Mouse (Mus musculus): ENCODE data around the gene Shb. TPM values are rescaled to one million over a fixed set of nuclear protein-coding genes. Genes with fewer than 3 reads are reported as not detected.

Gene Shb
- polyA plus RNA-seq, 1 experiment from 2014 or later, result 7.5 TPM

DNA sequence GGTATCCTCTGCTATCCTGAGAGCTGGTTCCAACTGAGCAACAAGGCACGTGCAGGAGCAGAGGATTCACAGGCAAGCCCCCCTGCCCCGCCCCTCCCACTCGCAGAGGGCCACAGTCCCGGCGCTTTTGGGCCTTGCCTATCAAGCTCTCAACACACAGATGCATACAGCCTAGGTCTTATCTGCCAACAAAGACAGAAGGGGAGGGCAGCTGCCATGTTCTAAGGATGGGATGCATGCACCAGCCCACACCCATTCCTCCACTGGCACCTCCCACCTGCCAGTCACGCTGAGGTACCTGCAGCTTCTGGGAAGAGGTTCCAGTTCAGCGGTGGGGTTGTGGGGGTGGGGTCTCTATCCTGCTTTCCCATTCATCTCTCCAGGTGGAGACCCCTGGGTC, 39.2 kb downstream of the Shb start:
- WGBS, result 8% methylated on average over 7 of the region's 7 CpGs
- H3K4me2 ChIP-seq (ENCODE audit: low read depth), result no peak overlapping the region
- no peak overlapping the region for H3K4me3 ChIP-seq (ENCODE audit: low read depth, low read length)
- H3K9ac ChIP-seq (ENCODE audit: low read length), result no peak overlapping the region
- H3K4me1 ChIP-seq (ENCODE audit: control insufficient read depth, insufficient read depth, low read length), result peaks cover 72% of the 10 kb centered on the region
- DNase-seq (ENCODE audit: low spot score), result no peak
- H3K36me3 ChIP-seq (ENCODE audit: control insufficient read depth, insufficient read depth, low read length), result no peaks in the 10 kb centered on the region
- no peaks in the 10 kb centered on the region for H3K27me3 ChIP-seq (ENCODE audit: control insufficient read depth, insufficient read depth, low read length)
- ATAC-seq (ENCODE audit: insufficient read depth, low FRiP score, low TSS enrichment), result no peak
- no peaks in the 10 kb centered on the region for H3K9me3 ChIP-seq (ENCODE audit: control insufficient read depth, low read length)
- no peak overlapping the region for H3K27ac ChIP-seq (ENCODE audit: low read depth, low read length)

DNA sequence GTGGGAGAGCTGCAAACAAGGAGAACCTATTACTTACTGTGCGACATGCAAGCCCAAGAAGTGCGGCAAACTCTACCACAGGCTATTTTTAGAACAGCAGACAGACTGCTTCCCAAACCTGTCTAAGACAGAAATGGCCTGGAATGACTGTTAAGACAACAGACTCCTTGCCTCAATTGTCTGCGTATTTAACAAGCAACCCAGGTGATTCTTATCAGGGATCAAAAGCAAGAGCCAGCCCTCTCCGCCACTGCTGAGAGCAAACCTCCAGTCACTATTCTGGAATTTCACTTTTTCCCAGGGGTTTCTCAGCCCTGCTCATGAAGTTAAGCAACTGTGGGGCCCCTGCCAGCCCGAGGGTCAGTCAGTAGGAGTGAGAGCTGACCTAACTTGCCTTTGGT, 39.6 kb downstream of the Shb start:
- Histone ChIP-seq H3K27me3 (ENCODE audit: control insufficient read depth, insufficient read depth, low read length) (no peaks in the 10 kb centered on the region), H3K9me3 (ENCODE audit: control insufficient read depth, low read length) (no peaks in the 10 kb centered on the region), H3K36me3 (ENCODE audit: control insufficient read depth, insufficient read depth, low read length) (no peaks in the 10 kb centered on the region), H3K4me1 (ENCODE audit: control insufficient read depth, insufficient read depth, low read length) (peaks cover 71% of the 10 kb centered on the region), H3K4me2 (ENCODE audit: low read depth) (no peak overlapping the region), H3K27ac (ENCODE audit: low read depth, low read length) (no peak overlapping the region), H3K4me3 (ENCODE audit: low read depth, low read length) (no peak overlapping the region), H3K9ac (ENCODE audit: low read length) (no peak overlapping the region)
- ATAC-seq (ENCODE audit: insufficient read depth, low FRiP score, low TSS enrichment), result no peak
- 45% methylated on average over 5 of the region's 5 CpGs for WGBS
- no peak for DNase-seq (ENCODE audit: low spot score)

DNA sequence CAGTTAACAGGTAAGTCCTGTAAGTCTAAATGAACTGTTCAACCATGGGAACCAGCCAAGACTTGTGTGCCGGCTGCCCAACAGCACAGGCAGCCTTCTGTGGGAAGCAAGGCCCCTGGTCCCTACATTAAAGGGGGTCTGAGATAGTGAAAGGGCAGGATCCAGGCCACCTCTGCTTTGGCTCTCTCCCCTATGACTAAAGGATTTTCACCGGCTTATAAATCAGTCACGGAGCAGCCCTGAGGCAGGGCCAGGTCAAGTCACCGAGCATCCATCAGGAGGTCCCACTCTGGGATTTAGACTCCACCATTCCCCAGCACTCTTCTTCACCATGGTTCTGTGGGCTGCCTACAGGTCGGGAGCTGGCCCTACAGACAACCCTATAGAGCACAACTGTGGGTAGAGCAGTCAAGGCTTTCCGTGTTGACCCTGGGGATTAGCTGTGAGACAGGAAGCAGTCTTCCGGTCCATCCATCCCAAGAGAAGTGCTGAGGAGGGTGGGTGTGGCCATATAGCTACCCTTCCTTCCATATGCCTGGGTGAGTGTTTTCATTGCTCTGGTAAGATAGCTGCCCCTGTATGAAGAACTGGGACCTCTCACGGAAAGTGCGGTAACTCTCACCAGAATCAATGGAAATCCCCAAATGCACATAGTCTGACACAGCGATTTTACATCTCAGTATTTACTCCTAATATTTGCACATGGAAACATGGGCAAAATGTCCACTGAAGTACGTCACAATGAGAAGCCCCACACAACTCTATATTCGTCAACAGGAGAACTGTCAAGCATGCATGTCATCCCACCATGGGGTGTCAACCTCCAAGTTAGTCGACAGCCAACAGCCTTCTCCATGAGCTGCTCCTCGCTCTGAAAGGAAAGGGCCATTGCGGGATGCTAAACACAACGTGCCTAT, 40.3 kb downstream of the Shb start:
- no peaks in the 10 kb centered on the region for H3K27me3 ChIP-seq (ENCODE audit: control insufficient read depth, insufficient read depth, low read length)
- H3K4me2 ChIP-seq (ENCODE audit: low read depth), result no peak overlapping the region
- H3K9me3 ChIP-seq (ENCODE audit: control insufficient read depth, low read length), result no peaks in the 10 kb centered on the region
- no peak for ATAC-seq (ENCODE audit: insufficient read depth, low FRiP score, low TSS enrichment)
- no peak for DNase-seq (ENCODE audit: low spot score)
- 41% methylated on average over 16 of the region's 16 CpGs for WGBS
- no peaks in the 10 kb centered on the region for H3K36me3 ChIP-seq (ENCODE audit: control insufficient read depth, insufficient read depth, low read length)
- no peak overlapping the region for H3K9ac ChIP-seq (ENCODE audit: low read length)
- no peak overlapping the region for H3K27ac ChIP-seq (ENCODE audit: low read depth, low read length)
- no peak overlapping the region for H3K4me3 ChIP-seq (ENCODE audit: low read depth, low read length)
- H3K4me1 ChIP-seq (ENCODE audit: control insufficient read depth, insufficient read depth, low read length), result peaks cover 65% of the 10 kb centered on the region

DNA sequence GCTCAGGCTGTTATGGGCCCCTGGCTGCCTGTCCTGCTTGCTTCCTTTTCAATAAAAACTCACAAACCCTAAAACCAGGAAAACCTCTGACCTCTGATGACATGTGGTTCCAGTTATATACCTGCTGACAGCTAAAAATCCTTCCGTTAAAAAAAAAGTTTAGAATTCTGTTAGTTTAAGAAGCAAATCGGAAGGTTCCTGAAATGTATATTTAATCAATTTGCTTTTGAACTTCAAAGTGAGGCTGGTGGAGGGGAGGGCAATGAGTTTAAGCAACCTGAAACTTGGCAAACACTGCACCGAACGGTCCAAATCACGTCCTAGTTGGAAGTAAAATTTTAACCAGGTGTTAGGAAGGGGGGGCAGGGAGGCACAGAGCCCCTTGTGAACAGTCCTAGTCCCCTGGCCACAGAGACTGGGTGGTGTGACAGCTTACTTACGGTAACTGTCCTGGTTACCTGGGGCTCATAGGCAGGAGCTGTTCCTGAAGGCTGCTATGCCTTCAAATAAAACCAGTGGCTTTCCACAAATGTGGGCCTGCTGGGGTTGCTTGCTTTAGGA, 41.1 kb downstream of the Shb start:
- ATAC-seq (ENCODE audit: insufficient read depth, low FRiP score, low TSS enrichment) (no peak), DNase-seq (ENCODE audit: low spot score) (no peak)
- H3K4me2 ChIP-seq (ENCODE audit: low read depth), result no peak overlapping the region
- no peaks in the 10 kb centered on the region for H3K36me3 ChIP-seq (ENCODE audit: control insufficient read depth, insufficient read depth, low read length)
- H3K9me3 ChIP-seq (ENCODE audit: control insufficient read depth, low read length), result no peaks in the 10 kb centered on the region
- H3K9ac ChIP-seq (ENCODE audit: low read length), result no peak overlapping the region
- no peak overlapping the region for H3K27ac ChIP-seq (ENCODE audit: low read depth, low read length)
- H3K4me3 ChIP-seq (ENCODE audit: low read depth, low read length), result no peak overlapping the region
- 24% methylated on average over 6 of the region's 6 CpGs for WGBS
- H3K4me1 ChIP-seq (ENCODE audit: control insufficient read depth, insufficient read depth, low read length), result peaks cover 65% of the 10 kb centered on the region
- no peaks in the 10 kb centered on the region for H3K27me3 ChIP-seq (ENCODE audit: control insufficient read depth, insufficient read depth, low read length)

GRCm38 (mm10) chr4:45490036-45490752, 42.1 kb downstream of the Shb start:
- H3K27me3 ChIP-seq (ENCODE audit: control insufficient read depth, insufficient read depth, low read length), result no peaks in the 10 kb centered on the region
- H3K4me2 ChIP-seq (ENCODE audit: low read depth), result no peak overlapping the region
- 8% methylated on average over 8 of the region's 8 CpGs for WGBS

GRCm38 (mm10) chr4:45489141-45490035, 42.9 kb downstream of the Shb start:
- ATAC-seq (ENCODE audit: insufficient read depth, low FRiP score, low TSS enrichment), result peak; percentile 17; the same call in 1 of the 2 replicates
- no peaks in the 10 kb centered on the region for H3K9me3 ChIP-seq (ENCODE audit: control insufficient read depth, low read length)
- peak overlapping the region; percentile 53; the same call in 1 of the 2 replicates for H3K27ac ChIP-seq (ENCODE audit: low read depth, low read length)
- H3K27me3 ChIP-seq (ENCODE audit: control insufficient read depth, insufficient read depth, low read length), result no peaks in the 10 kb centered on the region
- H3K9ac ChIP-seq (ENCODE audit: low read length), result no peak overlapping the region
- DNase-seq (ENCODE audit: low spot score), result peak; percentile 61
- H3K36me3 ChIP-seq (ENCODE audit: control insufficient read depth, insufficient read depth, low read length), result no peaks in the 10 kb centered on the region
- WGBS, result 27% methylated on average over 18 of the region's 18 CpGs
- peaks cover 58% of the 10 kb centered on the region for H3K4me1 ChIP-seq (ENCODE audit: control insufficient read depth, insufficient read depth, low read length)
- H3K4me2 ChIP-seq (ENCODE audit: low read depth), result no peak overlapping the region
- no peak overlapping the region for H3K4me3 ChIP-seq (ENCODE audit: low read depth, low read length)

More at GRCm38 (mm10) chr4:45490036-45490752, 42.1 kb downstream of the Shb start:
- Histone ChIP-seq H3K4me1 (ENCODE audit: control insufficient read depth, insufficient read depth, low read length) (peaks cover 65% of the 10 kb centered on the region), H3K9ac (ENCODE audit: low read length) (no peak overlapping the region), H3K9me3 (ENCODE audit: control insufficient read depth, low read length) (no peaks in the 10 kb centered on the region), H3K4me3 (ENCODE audit: low read depth, low read length) (no peak overlapping the region), H3K36me3 (ENCODE audit: control insufficient read depth, insufficient read depth, low read length) (no peaks in the 10 kb centered on the region), H3K27ac (ENCODE audit: low read depth, low read length) (peak overlapping the region; percentile 53; the same call in 1 of the 2 replicates)
- peak; percentile 66 for DNase-seq (ENCODE audit: low spot score)
- ATAC-seq (ENCODE audit: insufficient read depth, low FRiP score, low TSS enrichment), result peak; percentile 25; the same call in 1 of the 2 replicates

DNA sequence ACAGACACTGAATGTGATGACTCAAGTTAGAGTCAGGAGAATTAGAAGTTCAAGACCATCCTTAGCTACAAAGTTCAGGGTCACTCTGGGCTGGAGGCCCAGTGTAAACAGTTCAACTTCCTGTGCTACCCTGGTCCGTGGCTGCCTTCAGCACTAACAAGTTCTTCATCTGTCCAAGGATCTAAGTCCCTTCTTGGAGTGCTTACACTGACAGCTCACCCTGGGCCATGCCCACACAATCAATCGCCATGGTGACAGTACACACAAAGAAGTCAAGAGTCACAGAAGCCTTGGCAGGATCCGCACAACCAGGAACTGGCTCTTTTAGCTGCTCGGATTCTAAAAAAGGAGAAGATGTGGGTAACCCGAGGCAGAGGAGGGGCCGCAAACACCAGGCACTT, 44.6 kb downstream of the Shb start:
- DNase-seq (ENCODE audit: low spot score) (no peak), ATAC-seq (ENCODE audit: insufficient read depth, low FRiP score, low TSS enrichment) (no peak)
- Histone ChIP-seq H3K36me3 (ENCODE audit: control insufficient read depth, insufficient read depth, low read length) (no peaks in the 10 kb centered on the region), H3K4me2 (ENCODE audit: low read depth) (no peak overlapping the region), H3K4me1 (ENCODE audit: control insufficient read depth, insufficient read depth, low read length) (peaks cover 45% of the 10 kb centered on the region), H3K27me3 (ENCODE audit: control insufficient read depth, insufficient read depth, low read length) (no peaks in the 10 kb centered on the region), H3K4me3 (ENCODE audit: low read depth, low read length) (no peak overlapping the region), H3K9me3 (ENCODE audit: control insufficient read depth, low read length) (no peaks in the 10 kb centered on the region), H3K27ac (ENCODE audit: low read depth, low read length) (no peak overlapping the region), H3K9ac (ENCODE audit: low read length) (no peak overlapping the region)
- WGBS, result 35% methylated on average over 6 of the region's 6 CpGs

DNA sequence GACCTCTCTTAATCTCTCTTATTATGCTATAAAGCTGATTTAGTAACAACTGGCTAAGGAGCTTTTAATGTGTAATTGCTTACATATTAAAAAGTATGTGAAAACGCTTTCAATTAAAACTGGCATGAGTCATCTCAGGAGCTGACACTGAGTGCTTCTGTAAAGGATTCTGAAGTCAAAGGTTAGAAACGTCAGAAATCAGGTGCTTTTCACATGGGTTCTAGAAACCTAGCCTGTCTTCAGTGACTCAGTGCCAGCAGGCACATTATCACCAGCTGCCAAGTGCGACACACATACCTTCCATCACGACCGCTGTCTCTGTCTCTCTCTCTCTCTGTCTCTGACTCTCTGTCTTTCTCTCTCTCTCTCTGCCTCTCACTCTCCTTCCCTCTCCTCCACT, 47.2 kb downstream of the Shb start:
- peaks cover 19% of the 10 kb centered on the region for H3K4me1 ChIP-seq (ENCODE audit: control insufficient read depth, insufficient read depth, low read length)
- 83% methylated on average over 5 of the region's 5 CpGs for WGBS

More for the DNA sequence above, 47.2 kb downstream of the Shb start:
- H3K9ac ChIP-seq (ENCODE audit: low read length), result no peak overlapping the region
- DNase-seq (ENCODE audit: low spot score) (no peak), ATAC-seq (ENCODE audit: insufficient read depth, low FRiP score, low TSS enrichment) (no peak)
- H3K4me2 ChIP-seq (ENCODE audit: low read depth), result no peak overlapping the region
- H3K36me3 ChIP-seq (ENCODE audit: control insufficient read depth, insufficient read depth, low read length), result no peaks in the 10 kb centered on the region
- H3K4me3 ChIP-seq (ENCODE audit: low read depth, low read length), result no peak overlapping the region
- H3K27me3 ChIP-seq (ENCODE audit: control insufficient read depth, insufficient read depth, low read length), result no peaks in the 10 kb centered on the region
- no peak overlapping the region for H3K27ac ChIP-seq (ENCODE audit: low read depth, low read length)
- no peaks in the 10 kb centered on the region for H3K9me3 ChIP-seq (ENCODE audit: control insufficient read depth, low read length)
